Mouse (Mus musculus) heart, postnatal 0 days (tissue): Measurements from ENCODE around the gene Igsf9.

Experiments
- CTCF ChIP-seq: IDR thresholded peaks from 2 replicates; pipeline ENCODE4 v1.5.1; 2016; ENCODE audit warnings: antibody characterized with exemption, control low read depth, low read depth
- EP300 ChIP-seq: IDR thresholded peaks from 2 replicates; pipeline ENCODE4 v1.6.1; 2016; ENCODE audit warnings: antibody characterized with exemption, low read depth

GRCm38 (mm10) chr1:172519644-172520043 lies 38.1 kb downstream of the Igsf9 start:
- TF ChIP-seq CTCF (no peak), EP300 (no peak)
